Mouse (Mus musculus) myocyte (in vitro differentiated cells): ENCODE measurements at regions not wholly inside any gene's neighbourhood (a gene's known extent, or its start where the extent isn't known, plus 50 kb on each side); places are given as distances from the start of the nearest gene placed in this dataset.

Experiments used
- H3K27me3 ChIP-seq: one replicate; pipeline ENCODE4 v1.6.1; 2011; ENCODE audit not compliant: control insufficient read depth, insufficient read depth, insufficient read length
- H3K36me3 ChIP-seq: one replicate; pipeline ENCODE4 v1.6.1; 2011; ENCODE audit not compliant: control insufficient read depth, insufficient read depth
- H3K4me2 ChIP-seq: one replicate; pipeline ENCODE4 v1.6.1; 2011; ENCODE audit warnings: low read depth, control low read depth
- H3K4me3 ChIP-seq: one replicate; pipeline ENCODE4 v1.5.1; 2011; ENCODE audit warnings: mild to moderate bottlenecking, control low read depth, moderate library complexity
- H3K79me2 ChIP-seq: one replicate; pipeline ENCODE4 v1.6.1; 2011; ENCODE audit not compliant: control insufficient read depth, insufficient read depth
- H3ac ChIP-seq: one replicate; pipeline ENCODE4 v1.6.1; 2011; ENCODE audit not compliant: control insufficient read depth, insufficient read length
- CEBPB ChIP-seq: IDR thresholded peaks from 2 replicates; pipeline ENCODE4 v1.6.1; 2011; ENCODE audit warnings: mild to moderate bottlenecking, moderate library complexity; ENCODE audit not compliant: poor library complexity, insufficient read depth, severe bottlenecking
- E2F4 ChIP-seq: IDR thresholded peaks from one replicate; pipeline ENCODE4 v1.6.1; 2011; ENCODE audit warnings: mild to moderate bottlenecking, control low read depth, moderate library complexity; ENCODE audit not compliant: insufficient read depth
- MAX ChIP-seq: IDR thresholded peaks from one replicate; pipeline ENCODE4 v1.6.1; 2011; ENCODE audit warnings: low read depth, mild to moderate bottlenecking, control low read depth
- MYOD1 ChIP-seq, 3 experiments: IDR thresholded peaks; one replicate each; pipeline ENCODE4 v1.6.1; 2011; ENCODE audit warnings: control low read depth in 2 of 3, low read depth in 2 of 3, mild to moderate bottlenecking in 2 of 3, moderate library complexity in 1 of 3; ENCODE audit not compliant: insufficient read length in 2 of 3, control insufficient read depth in 1 of 3
- MYOG ChIP-seq, 3 experiments: IDR thresholded peaks; one replicate each; pipeline ENCODE4 v1.6.1; 2011; ENCODE audit warnings: control low read depth in 2 of 3, low read depth in 2 of 3, mild to moderate bottlenecking in 2 of 3; ENCODE audit not compliant: insufficient read length in 2 of 3, control insufficient read depth in 1 of 3, insufficient read depth in 1 of 3
- POLR2A ChIP-seq: IDR thresholded peaks from one replicate; pipeline ENCODE4 v1.6.1; 2011; ENCODE audit warnings: low read depth, mild to moderate bottlenecking, control low read depth, moderate library complexity; ENCODE audit not compliant: insufficient read length
- POLR2AphosphoS2 ChIP-seq: IDR thresholded peaks from one replicate; pipeline ENCODE4 v1.6.1; 2011; ENCODE audit warnings: low read depth, control low read depth; ENCODE audit not compliant: insufficient read length
- REST ChIP-seq: IDR thresholded peaks from one replicate; pipeline ENCODE4 v1.6.1; 2011; ENCODE audit warnings: mild to moderate bottlenecking, control low read depth, moderate library complexity; ENCODE audit not compliant: insufficient read depth, insufficient read length
- SRF ChIP-seq: IDR thresholded peaks from one replicate; pipeline ENCODE4 v1.6.1; 2011; ENCODE audit warnings: low read depth; ENCODE audit not compliant: control insufficient read depth, insufficient read length
- TCF12 ChIP-seq: IDR thresholded peaks from one replicate; pipeline ENCODE4 v1.6.1; 2011; ENCODE audit warnings: mild to moderate bottlenecking, control low read depth; ENCODE audit not compliant: poor library complexity, insufficient read depth, severe bottlenecking
- TCF3 ChIP-seq: IDR thresholded peaks from one replicate; pipeline ENCODE4 v1.6.1; 2011; ENCODE audit warnings: low read depth, control low read depth; ENCODE audit not compliant: insufficient read length
- USF1 ChIP-seq: IDR thresholded peaks from one replicate; pipeline ENCODE4 v1.6.1; 2011; ENCODE audit warnings: low read depth, mild to moderate bottlenecking, control low read depth, moderate library complexity

- H3K4me2 ChIP-seq = no peak overlapping the region
- no peak overlapping the region for H3K4me3 ChIP-seq
- no peak for TF ChIP-seq MAX
- TF ChIP-seq REST = no peak
- no peak for TF ChIP-seq SRF
- TF ChIP-seq CEBPB = no peak
- no peak for TF ChIP-seq POLR2A
- TF ChIP-seq TCF12 = no peak
- TF ChIP-seq MYOG (IDR thresholded peaks at IDR 0.05; ENCODE audit: control insufficient read depth in 1 of 3, insufficient read depth in 1 of 3, insufficient read length in 2 of 3, low read depth in 2 of 3) = no peak
- TF ChIP-seq MYOD1 (IDR thresholded peaks at IDR 0.05; ENCODE audit: control insufficient read depth in 1 of 3, insufficient read length in 2 of 3, low read depth in 2 of 3) = no peak
- TF ChIP-seq POLR2AphosphoS2 = no peak
- no peak for TF ChIP-seq USF1
- TF ChIP-seq E2F4 = no peak
- TF ChIP-seq TCF3 = no peak
- H3K36me3 ChIP-seq = no peaks in the 10 kb centered on the region
- no peak overlapping the region for H3ac ChIP-seq
- H3K27me3 ChIP-seq = no peaks in the 10 kb centered on the region
- H3K79me2 ChIP-seq = no peaks in the 10 kb centered on the region
Measured at GRCm38 (mm10) chr6:81589727-81590126, 333.7 kb upstream of the Gcfc2 start.

GRCm38 (mm10) chr6:81595926-81596325 is 327.5 kb upstream of the Gcfc2 start:
- no peak overlapping the region for H3K4me3 ChIP-seq
- no peak overlapping the region for H3K4me2 ChIP-seq
- TF ChIP-seq SRF (no peak), TCF3 (no peak), MAX (no peak), E2F4 (no peak), USF1 (no peak), POLR2AphosphoS2 (no peak), CEBPB (no peak), POLR2A (no peak), REST (no peak), MYOD1 (IDR thresholded peaks at IDR 0.05; ENCODE audit: control insufficient read depth in 1 of 3, insufficient read length in 2 of 3, low read depth in 2 of 3) (no peak), MYOG (IDR thresholded peaks at IDR 0.05; ENCODE audit: control insufficient read depth in 1 of 3, insufficient read depth in 1 of 3, insufficient read length in 2 of 3, low read depth in 2 of 3) (no peak), TCF12 (no peak)
- H3K36me3 ChIP-seq = no peaks in the 10 kb centered on the region
- no peaks in the 10 kb centered on the region for H3K79me2 ChIP-seq
- no peaks in the 10 kb centered on the region for H3K27me3 ChIP-seq
- H3ac ChIP-seq = no peak overlapping the region

- TF ChIP-seq REST = no peak
- no peak for TF ChIP-seq POLR2AphosphoS2
- no peak for TF ChIP-seq USF1
- TF ChIP-seq TCF3 = no peak
- TF ChIP-seq CEBPB = no peak
- Histone ChIP-seq H3K36me3 (no peaks in the 10 kb centered on the region), H3K27me3 (no peaks in the 10 kb centered on the region), H3K79me2 (no peaks in the 10 kb centered on the region), H3K4me3 (no peak overlapping the region), H3K4me2 (no peak overlapping the region), H3ac (no peak overlapping the region)
Measured at GRCm38 (mm10) chr6:81608637-81609036, 314.8 kb upstream of the Gcfc2 start.

DNA sequence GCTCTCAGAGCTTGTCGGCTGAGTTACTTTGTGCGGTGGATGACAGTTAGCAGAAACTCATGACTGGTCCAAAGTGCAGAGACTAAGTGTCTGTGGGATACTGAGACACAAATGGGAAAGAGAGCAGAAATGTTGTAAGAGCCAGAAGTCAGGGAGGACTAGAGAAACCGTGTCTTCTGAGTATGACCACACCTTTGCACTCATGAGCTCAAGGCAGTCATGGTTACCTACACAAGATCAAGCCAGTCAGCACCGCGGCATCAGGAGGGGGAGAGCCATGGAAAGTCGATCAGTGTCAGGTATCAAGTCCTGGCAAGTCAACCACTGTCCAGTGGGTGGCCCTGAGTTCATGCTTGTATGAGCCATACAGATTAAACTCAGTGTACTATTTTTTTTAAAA is 311.5 kb upstream of the Gcfc2 start:
- Histone ChIP-seq H3K79me2 (no peaks in the 10 kb centered on the region), H3K4me2 (no peak overlapping the region), H3ac (no peak overlapping the region)

GRCm38 (mm10) chr6:81618018-81618417 is 305.5 kb upstream of the Gcfc2 start:
- Histone ChIP-seq H3K27me3 (no peaks in the 10 kb centered on the region), H3K4me3 (no peak overlapping the region), H3K36me3 (no peaks in the 10 kb centered on the region), H3ac (no peak overlapping the region), H3K79me2 (no peaks in the 10 kb centered on the region), H3K4me2 (no peak overlapping the region)
- no peak for TF ChIP-seq TCF3

More for the DNA sequence above, 311.5 kb upstream of the Gcfc2 start:
- TF ChIP-seq POLR2A (no peak), MYOD1 (IDR thresholded peaks at IDR 0.05; ENCODE audit: control insufficient read depth in 1 of 3, insufficient read length in 2 of 3, low read depth in 2 of 3) (no peak), USF1 (no peak), CEBPB (no peak), MAX (no peak), TCF3 (no peak), POLR2AphosphoS2 (no peak), E2F4 (no peak), SRF (no peak), TCF12 (no peak)
- Histone ChIP-seq H3K27me3 (no peaks in the 10 kb centered on the region), H3K4me3 (no peak overlapping the region), H3K36me3 (no peaks in the 10 kb centered on the region)
